Mouse (Mus musculus): ENCODE data around the gene Lrrc32. TPM values are rescaled to one million over a fixed set of nuclear protein-coding genes. Genes with fewer than 3 reads are reported as not detected.

The Lrrc32 gene
- polyA plus RNA-seq, 1 experiment: 5.9 TPM

- Histone ChIP-seq H3K9ac (ENCODE audit: low read depth, poor library complexity, severe bottlenecking) (no peak overlapping the region), H3K27me3 (ENCODE audit: control insufficient read depth, insufficient read depth, low read length, poor library complexity, severe bottlenecking) (no peaks in the 10 kb centered on the region; the same call in 1 of the 2 replicates), H3K4me3 (ENCODE audit: low read depth, low read length) (no peak overlapping the region), H3K36me3 (ENCODE audit: control insufficient read depth, insufficient read depth, low read length, poor library complexity, severe bottlenecking) (no peaks in the 10 kb centered on the region), H3K9me3 (replicated peaks; ENCODE audit: control insufficient read depth, insufficient read depth, low read length, poor library complexity, severe bottlenecking) (no peaks in the 10 kb centered on the region), H3K4me1 (ENCODE audit: control insufficient read depth, insufficient read depth, low read length) (no peaks in the 10 kb centered on the region), H3K27ac (ENCODE audit: insufficient read depth, low read length) (no peak overlapping the region)
- TF ChIP-seq EP300 (IDR thresholded peaks at IDR 0.05; ENCODE audit: insufficient read depth, low read depth, low read length) (no peak), POLR2A (IDR thresholded peaks at IDR 0.05; ENCODE audit: insufficient read depth, low read length) (no peak), CTCF (IDR thresholded peaks at IDR 0.05; ENCODE audit: low read depth, low read length) (no peak)
Observed at GRCm38 (mm10) chr7:98485508-98485907, 3.6 kb upstream of the Lrrc32 start.

GRCm38 (mm10) chr7:98486471-98486917, 2.6 kb upstream of the Lrrc32 start:
- no peak for TF ChIP-seq CTCF (IDR thresholded peaks at IDR 0.05; ENCODE audit: low read depth, low read length)
- TF ChIP-seq POLR2A (IDR thresholded peaks at IDR 0.05; ENCODE audit: insufficient read depth, low read length): no peak
- no peak for TF ChIP-seq EP300 (IDR thresholded peaks at IDR 0.05; ENCODE audit: insufficient read depth, low read depth, low read length)
- H3K9ac ChIP-seq (ENCODE audit: low read depth, poor library complexity, severe bottlenecking): no peak overlapping the region

DNA sequence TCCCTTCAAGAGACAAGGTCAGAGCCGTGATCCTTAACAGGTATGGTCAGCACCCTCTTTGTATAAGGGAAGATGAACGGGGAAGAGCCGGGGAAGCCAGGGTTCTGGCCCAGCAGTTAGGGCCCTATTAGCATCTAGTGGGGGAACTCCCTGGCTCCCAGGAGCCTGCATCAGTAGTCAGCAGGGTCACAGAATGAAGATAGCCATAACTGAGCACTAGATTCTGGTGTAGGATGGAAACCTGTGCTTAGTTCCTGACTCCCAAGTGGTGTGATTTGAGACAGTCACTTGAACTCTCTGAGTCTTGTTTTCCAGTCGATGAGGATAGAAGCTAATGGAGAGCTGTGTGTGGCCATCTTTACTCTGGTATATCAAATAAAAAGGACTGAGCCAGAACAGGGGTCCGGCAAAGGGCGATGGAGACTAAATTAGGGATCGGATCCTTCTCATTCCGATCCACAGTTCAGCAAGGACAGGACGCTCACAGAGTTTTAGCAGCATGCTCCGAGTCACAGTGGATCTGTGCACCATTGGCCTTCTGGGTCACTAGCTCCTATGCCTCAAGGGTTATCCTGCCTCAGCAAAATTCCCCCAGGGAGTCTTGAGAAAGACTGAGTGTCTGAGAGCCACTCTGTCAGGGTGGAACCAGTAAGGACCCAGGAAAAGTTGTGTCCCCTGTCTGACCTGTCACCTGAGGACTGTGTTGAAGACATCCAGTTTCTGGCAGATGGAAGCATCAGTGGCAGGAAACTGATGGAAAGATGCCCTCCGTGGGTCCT, 1.7 kb upstream of the Lrrc32 start:
- H3K27ac ChIP-seq (ENCODE audit: insufficient read depth, low read length): no peak overlapping the region
- H3K4me1 ChIP-seq (ENCODE audit: control insufficient read depth, insufficient read depth, low read length): no peaks in the 10 kb centered on the region
- H3K27me3 ChIP-seq (ENCODE audit: control insufficient read depth, insufficient read depth, low read length, poor library complexity, severe bottlenecking): no peaks in the 10 kb centered on the region; the same call in 1 of the 2 replicates
- no peaks in the 10 kb centered on the region for H3K9me3 ChIP-seq (replicated peaks; ENCODE audit: control insufficient read depth, insufficient read depth, low read length, poor library complexity, severe bottlenecking)
- TF ChIP-seq POLR2A (IDR thresholded peaks at IDR 0.05; ENCODE audit: insufficient read depth, low read length) (no peak), CTCF (IDR thresholded peaks at IDR 0.05; ENCODE audit: low read depth, low read length) (no peak), EP300 (IDR thresholded peaks at IDR 0.05; ENCODE audit: insufficient read depth, low read depth, low read length) (no peak)
- H3K4me3 ChIP-seq (ENCODE audit: low read depth, low read length): no peak overlapping the region
- no peak overlapping the region for H3K9ac ChIP-seq (ENCODE audit: low read depth, poor library complexity, severe bottlenecking)
- H3K36me3 ChIP-seq (ENCODE audit: control insufficient read depth, insufficient read depth, low read length, poor library complexity, severe bottlenecking): no peaks in the 10 kb centered on the region

More at GRCm38 (mm10) chr7:98486471-98486917, 2.6 kb upstream of the Lrrc32 start:
- no peaks in the 10 kb centered on the region for H3K36me3 ChIP-seq (ENCODE audit: control insufficient read depth, insufficient read depth, low read length, poor library complexity, severe bottlenecking)
- no peaks in the 10 kb centered on the region for H3K9me3 ChIP-seq (replicated peaks; ENCODE audit: control insufficient read depth, insufficient read depth, low read length, poor library complexity, severe bottlenecking)
- H3K27ac ChIP-seq (ENCODE audit: insufficient read depth, low read length): no peak overlapping the region
- H3K4me1 ChIP-seq (ENCODE audit: control insufficient read depth, insufficient read depth, low read length): no peaks in the 10 kb centered on the region
- H3K4me3 ChIP-seq (ENCODE audit: low read depth, low read length): no peak overlapping the region
- no peaks in the 10 kb centered on the region; the same call in 1 of the 2 replicates for H3K27me3 ChIP-seq (ENCODE audit: control insufficient read depth, insufficient read depth, low read length, poor library complexity, severe bottlenecking)

DNA sequence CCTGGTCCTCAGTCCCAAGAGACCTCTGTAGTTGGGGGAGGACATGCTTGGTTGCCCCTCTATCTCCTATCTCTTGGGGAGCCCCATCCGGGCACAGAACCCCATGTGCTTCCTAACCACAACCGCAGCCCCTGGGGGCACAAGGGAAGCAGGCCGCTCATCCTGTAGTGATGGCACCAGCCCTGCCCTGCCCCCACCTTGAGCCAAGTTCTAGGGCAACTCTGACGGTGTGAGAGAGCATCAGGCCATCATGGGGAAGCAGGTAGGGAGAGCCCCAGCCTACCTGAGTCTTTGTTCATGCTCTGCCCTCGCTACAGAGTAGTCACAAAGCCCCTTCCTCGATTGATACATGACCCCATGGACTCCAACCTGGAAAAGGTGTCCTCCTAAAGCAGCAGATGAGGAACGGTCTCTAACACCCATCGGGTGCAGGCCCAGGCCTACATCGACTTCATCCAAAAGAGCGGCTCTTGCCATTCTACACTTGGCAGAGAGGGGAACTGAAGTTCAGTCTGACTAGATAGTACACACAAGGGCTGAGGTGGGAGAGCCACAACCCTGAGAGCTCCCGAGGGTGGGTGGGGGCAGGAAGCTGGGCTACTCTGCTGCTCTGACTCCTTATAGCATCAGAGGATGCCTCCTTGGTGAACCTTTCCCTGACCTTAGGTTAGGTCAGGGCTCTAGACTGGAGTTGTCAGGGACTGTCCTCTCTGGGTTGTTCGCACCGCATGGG, 519 bp upstream of the Lrrc32 start:
- Histone ChIP-seq H3K27me3 (ENCODE audit: control insufficient read depth, insufficient read depth, low read length, poor library complexity, severe bottlenecking) (no peaks in the 10 kb centered on the region; the same call in 1 of the 2 replicates), H3K4me1 (ENCODE audit: control insufficient read depth, insufficient read depth, low read length) (no peaks in the 10 kb centered on the region), H3K36me3 (ENCODE audit: control insufficient read depth, insufficient read depth, low read length, poor library complexity, severe bottlenecking) (no peaks in the 10 kb centered on the region), H3K9me3 (replicated peaks; ENCODE audit: control insufficient read depth, insufficient read depth, low read length, poor library complexity, severe bottlenecking) (no peaks in the 10 kb centered on the region), H3K4me3 (ENCODE audit: low read depth, low read length) (no peak overlapping the region), H3K27ac (ENCODE audit: insufficient read depth, low read length) (no peak overlapping the region), H3K9ac (ENCODE audit: low read depth, poor library complexity, severe bottlenecking) (no peak overlapping the region)
- no peak for TF ChIP-seq EP300 (IDR thresholded peaks at IDR 0.05; ENCODE audit: insufficient read depth, low read depth, low read length)

- TF ChIP-seq POLR2A (IDR thresholded peaks at IDR 0.05; ENCODE audit: insufficient read depth, low read length) (no peak), EP300 (IDR thresholded peaks at IDR 0.05; ENCODE audit: insufficient read depth, low read depth, low read length) (no peak), CTCF (IDR thresholded peaks at IDR 0.05; ENCODE audit: low read depth, low read length) (no peak)
- H3K4me1 ChIP-seq (ENCODE audit: control insufficient read depth, insufficient read depth, low read length): no peaks in the 10 kb centered on the region
- no peaks in the 10 kb centered on the region for H3K9me3 ChIP-seq (replicated peaks; ENCODE audit: control insufficient read depth, insufficient read depth, low read length, poor library complexity, severe bottlenecking)
- peak overlapping the region; percentile 75 for H3K4me3 ChIP-seq (ENCODE audit: low read depth, low read length)
- peak overlapping the region; percentile 33; the same call in 1 of the 2 replicates for H3K9ac ChIP-seq (ENCODE audit: low read depth, poor library complexity, severe bottlenecking)
- no peaks in the 10 kb centered on the region for H3K36me3 ChIP-seq (ENCODE audit: control insufficient read depth, insufficient read depth, low read length, poor library complexity, severe bottlenecking)
- H3K27me3 ChIP-seq (ENCODE audit: control insufficient read depth, insufficient read depth, low read length, poor library complexity, severe bottlenecking): no peaks in the 10 kb centered on the region; the same call in 1 of the 2 replicates
- no peak overlapping the region for H3K27ac ChIP-seq (ENCODE audit: insufficient read depth, low read length)
Observed at GRCm38 (mm10) chr7:98489623-98490084, 571 bp downstream of the Lrrc32 start.
